Mouse (Mus musculus): ENCODE measurements around the gene Pkig. TPM values are rescaled to one million over a fixed set of nuclear protein-coding genes. Genes with fewer than 3 reads are reported as not detected.

Pkig gene
- polyA plus RNA-seq, 1 experiment from 2014 or later, result 189 TPM

DNA sequence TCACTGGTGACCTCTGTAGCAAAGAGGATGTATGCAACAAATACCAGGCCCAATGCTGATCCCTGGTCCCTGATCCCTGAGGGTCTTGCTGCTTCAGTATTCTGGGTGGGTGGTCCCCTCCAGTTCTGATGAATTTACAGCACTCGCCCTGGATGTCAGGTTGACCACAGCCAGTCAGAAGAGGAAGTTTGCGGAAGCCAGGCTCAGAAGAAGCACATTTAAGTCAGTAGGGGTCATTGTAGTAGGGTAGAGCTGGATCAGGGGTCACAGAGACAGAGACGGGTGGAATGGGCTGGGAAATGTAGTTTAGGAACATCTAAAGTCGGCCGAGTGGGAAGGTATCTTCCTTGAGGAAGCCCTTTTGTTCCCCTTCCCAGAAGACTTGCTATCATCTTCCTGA, 96.0 kb downstream of the Pkig start:
- H3K9ac ChIP-seq (ENCODE audit: low read length), result no peak overlapping the region
- no peaks in the 10 kb centered on the region for H3K27me3 ChIP-seq (ENCODE audit: control insufficient read depth, insufficient read depth, low read length)
- no peaks in the 10 kb centered on the region for H3K36me3 ChIP-seq (ENCODE audit: control insufficient read depth, insufficient read depth, low read length)
- WGBS, result 82% methylated on average over 5 of the region's 5 CpGs
- no peaks in the 10 kb centered on the region for H3K9me3 ChIP-seq (ENCODE audit: control insufficient read depth, low read length)
- H3K4me2 ChIP-seq (ENCODE audit: low read depth, low read length, severe bottlenecking), result no peak overlapping the region
- H3K4me1 ChIP-seq (replicated peaks; ENCODE audit: control insufficient read depth, insufficient read depth, low read length), result 0 out of 2 replicates have a peak, but pooled peaks cover 2% of the 10 kb centered on the region
- DNase-seq (ENCODE audit: low spot score) (no peak), ATAC-seq (replicated peaks; ENCODE audit: low FRiP score) (no peak)
- H3K27ac ChIP-seq (ENCODE audit: low read depth, low read length), result no peak overlapping the region
- H3K4me3 ChIP-seq (ENCODE audit: low read depth, low read length), result no peak overlapping the region

- no peak overlapping the region for H3K4me2 ChIP-seq (ENCODE audit: low read depth, low read length, severe bottlenecking)
- ATAC-seq (replicated peaks; ENCODE audit: low FRiP score) (no peak), DNase-seq (ENCODE audit: low spot score) (no peak)
- no peak overlapping the region for H3K4me3 ChIP-seq (ENCODE audit: low read depth, low read length)
- no peaks in the 10 kb centered on the region for H3K9me3 ChIP-seq (ENCODE audit: control insufficient read depth, low read length)
- 25% methylated on average over 2 of the region's 2 CpGs for WGBS
- H3K9ac ChIP-seq (ENCODE audit: low read length), result no peak overlapping the region
- H3K27me3 ChIP-seq (ENCODE audit: control insufficient read depth, insufficient read depth, low read length), result no peaks in the 10 kb centered on the region
- no peaks in the 10 kb centered on the region for H3K4me1 ChIP-seq (replicated peaks; ENCODE audit: control insufficient read depth, insufficient read depth, low read length)
- H3K36me3 ChIP-seq (ENCODE audit: control insufficient read depth, insufficient read depth, low read length), result no peaks in the 10 kb centered on the region
- H3K27ac ChIP-seq (ENCODE audit: low read depth, low read length), result no peak overlapping the region
Measured at GRCm38 (mm10) chr2:163756723-163757122, 98.5 kb downstream of the Pkig start.

DNA sequence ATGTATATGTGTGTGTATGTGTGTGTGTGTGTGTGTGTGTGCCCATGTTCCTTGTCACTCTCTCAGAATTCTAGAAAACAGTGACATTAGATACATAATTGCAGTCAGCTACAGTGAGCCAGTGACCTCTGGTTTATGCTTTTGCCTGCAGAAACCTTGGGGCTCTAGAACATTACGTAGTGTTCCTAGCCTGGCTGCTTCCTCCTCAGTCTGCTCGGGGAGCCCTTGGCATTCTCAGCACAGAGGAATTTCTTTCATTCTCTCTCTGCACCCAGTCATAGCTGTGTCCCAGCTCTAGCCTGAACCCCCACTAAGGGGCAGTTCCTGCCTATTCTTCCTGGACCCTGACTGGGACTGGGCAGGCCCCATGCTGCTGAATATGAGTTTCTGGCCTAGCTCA, 100.0 kb downstream of the Pkig start:
- Histone ChIP-seq H3K9me3 (ENCODE audit: control insufficient read depth, low read length) (no peaks in the 10 kb centered on the region), H3K27ac (ENCODE audit: low read depth, low read length) (no peak overlapping the region), H3K27me3 (ENCODE audit: control insufficient read depth, insufficient read depth, low read length) (no peaks in the 10 kb centered on the region), H3K4me1 (replicated peaks; ENCODE audit: control insufficient read depth, insufficient read depth, low read length) (no peaks in the 10 kb centered on the region), H3K9ac (ENCODE audit: low read length) (no peak overlapping the region), H3K4me2 (ENCODE audit: low read depth, low read length, severe bottlenecking) (no peak overlapping the region), H3K36me3 (ENCODE audit: control insufficient read depth, insufficient read depth, low read length) (no peaks in the 10 kb centered on the region), H3K4me3 (ENCODE audit: low read depth, low read length) (no peak overlapping the region)
- 70% methylated on average over 2 of the region's 2 CpGs for WGBS
- no peak for ATAC-seq (replicated peaks; ENCODE audit: low FRiP score)
- no peak for DNase-seq (ENCODE audit: low spot score)

- Histone ChIP-seq H3K9me3 (ENCODE audit: control insufficient read depth, low read length) (no peaks in the 10 kb centered on the region), H3K4me1 (replicated peaks; ENCODE audit: control insufficient read depth, insufficient read depth, low read length) (no peaks in the 10 kb centered on the region), H3K36me3 (ENCODE audit: control insufficient read depth, insufficient read depth, low read length) (no peaks in the 10 kb centered on the region), H3K4me2 (ENCODE audit: low read depth, low read length, severe bottlenecking) (no peak overlapping the region), H3K27me3 (ENCODE audit: control insufficient read depth, insufficient read depth, low read length) (no peaks in the 10 kb centered on the region), H3K27ac (ENCODE audit: low read depth, low read length) (no peak overlapping the region), H3K4me3 (ENCODE audit: low read depth, low read length) (no peak overlapping the region), H3K9ac (ENCODE audit: low read length) (no peak overlapping the region)
- DNase-seq (ENCODE audit: low spot score) (no peak), ATAC-seq (replicated peaks; ENCODE audit: low FRiP score) (no peak)
- 87% methylated on average over 6 of the region's 6 CpGs for WGBS
Measured at GRCm38 (mm10) chr2:163760589-163760988, 102.4 kb downstream of the Pkig start.

- H3K9ac ChIP-seq (ENCODE audit: low read length), result no peak overlapping the region
- ATAC-seq (replicated peaks; ENCODE audit: low FRiP score), result no peak
- no peak overlapping the region for H3K4me2 ChIP-seq (ENCODE audit: low read depth, low read length, severe bottlenecking)
- no peaks in the 10 kb centered on the region for H3K36me3 ChIP-seq (ENCODE audit: control insufficient read depth, insufficient read depth, low read length)
- 84% methylated on average over 7 of the region's 7 CpGs for WGBS
- no peaks in the 10 kb centered on the region for H3K4me1 ChIP-seq (replicated peaks; ENCODE audit: control insufficient read depth, insufficient read depth, low read length)
- no peaks in the 10 kb centered on the region for H3K9me3 ChIP-seq (ENCODE audit: control insufficient read depth, low read length)
- no peaks in the 10 kb centered on the region for H3K27me3 ChIP-seq (ENCODE audit: control insufficient read depth, insufficient read depth, low read length)
- no peak overlapping the region for H3K27ac ChIP-seq (ENCODE audit: low read depth, low read length)
- no peak overlapping the region for H3K4me3 ChIP-seq (ENCODE audit: low read depth, low read length)
- DNase-seq (ENCODE audit: low spot score), result no peak
Measured at GRCm38 (mm10) chr2:163761402-163761801, 103.2 kb downstream of the Pkig start.

- Histone ChIP-seq H3K27me3 (ENCODE audit: control insufficient read depth, insufficient read depth, low read length) (no peaks in the 10 kb centered on the region), H3K4me3 (ENCODE audit: low read depth, low read length) (no peak overlapping the region), H3K36me3 (ENCODE audit: control insufficient read depth, insufficient read depth, low read length) (no peaks in the 10 kb centered on the region), H3K4me2 (ENCODE audit: low read depth, low read length, severe bottlenecking) (no peak overlapping the region), H3K4me1 (replicated peaks; ENCODE audit: control insufficient read depth, insufficient read depth, low read length) (no peaks in the 10 kb centered on the region), H3K9ac (ENCODE audit: low read length) (no peak overlapping the region), H3K9me3 (ENCODE audit: control insufficient read depth, low read length) (no peaks in the 10 kb centered on the region), H3K27ac (ENCODE audit: low read depth, low read length) (no peak overlapping the region)
- ATAC-seq (replicated peaks; ENCODE audit: low FRiP score), result no peak
- DNase-seq (ENCODE audit: low spot score), result no peak
Measured at GRCm38 (mm10) chr2:163766261-163766660, 108.1 kb downstream of the Pkig start.

GRCm38 (mm10) chr2:163766890-163767289, 108.7 kb downstream of the Pkig start:
- H3K4me2 ChIP-seq (ENCODE audit: low read depth, low read length, severe bottlenecking), result no peak overlapping the region
- H3K4me3 ChIP-seq (ENCODE audit: low read depth, low read length), result no peak overlapping the region
- DNase-seq (ENCODE audit: low spot score) (no peak), ATAC-seq (replicated peaks; ENCODE audit: low FRiP score) (no peak)
- H3K27me3 ChIP-seq (ENCODE audit: control insufficient read depth, insufficient read depth, low read length), result no peaks in the 10 kb centered on the region
- no peak overlapping the region for H3K9ac ChIP-seq (ENCODE audit: low read length)
- H3K36me3 ChIP-seq (ENCODE audit: control insufficient read depth, insufficient read depth, low read length), result no peaks in the 10 kb centered on the region
- no peak overlapping the region for H3K27ac ChIP-seq (ENCODE audit: low read depth, low read length)
- H3K4me1 ChIP-seq (replicated peaks; ENCODE audit: control insufficient read depth, insufficient read depth, low read length), result no peaks in the 10 kb centered on the region
- WGBS, result 83% methylated on average over 1 of the region's 1 CpGs
- no peaks in the 10 kb centered on the region for H3K9me3 ChIP-seq (ENCODE audit: control insufficient read depth, low read length)

- Histone ChIP-seq H3K4me3 (ENCODE audit: low read depth, low read length) (no peak overlapping the region), H3K4me2 (ENCODE audit: low read depth, low read length, severe bottlenecking) (no peak overlapping the region), H3K36me3 (ENCODE audit: control insufficient read depth, insufficient read depth, low read length) (no peaks in the 10 kb centered on the region), H3K9ac (ENCODE audit: low read length) (no peak overlapping the region), H3K4me1 (replicated peaks; ENCODE audit: control insufficient read depth, insufficient read depth, low read length) (no peaks in the 10 kb centered on the region), H3K27ac (ENCODE audit: low read depth, low read length) (no peak overlapping the region), H3K27me3 (ENCODE audit: control insufficient read depth, insufficient read depth, low read length) (no peaks in the 10 kb centered on the region), H3K9me3 (ENCODE audit: control insufficient read depth, low read length) (no peaks in the 10 kb centered on the region)
- 90% methylated on average over 8 of the region's 8 CpGs for WGBS
- DNase-seq (ENCODE audit: low spot score) (no peak), ATAC-seq (replicated peaks; ENCODE audit: low FRiP score) (no peak)
Measured at GRCm38 (mm10) chr2:163770731-163771130, 112.5 kb downstream of the Pkig start.
